Mouse (Mus musculus): ENCODE data around the gene Il6st. TPM values are rescaled to one million over a fixed set of nuclear protein-coding genes. Genes with fewer than 3 reads are reported as not detected.

Gene Il6st
- polyA plus RNA-seq, 1 experiment: 19.5 TPM

- Histone ChIP-seq H3K4me1 (ENCODE audit: control insufficient read depth, insufficient read depth, insufficient read length) (peaks cover 2% of the 10 kb centered on the region; the same call in 1 of the 2 replicates), H3K36me3 (ENCODE audit: control insufficient read depth, insufficient read depth, low read length) (no peaks in the 10 kb centered on the region), H3K4me3 (ENCODE audit: extremely low read depth, insufficient read depth, insufficient read length) (peak overlapping the region; percentile 37; the same call in 1 of the 2 replicates), H3K27ac (ENCODE audit: insufficient read depth, low read length) (peak overlapping the region; percentile 63), H3K27me3 (ENCODE audit: control insufficient read depth, insufficient read depth, low read length) (no peaks in the 10 kb centered on the region)
- TF ChIP-seq CTCF (IDR thresholded peaks at IDR 0.05; ENCODE audit: extremely low read depth, insufficient read depth, insufficient read length, insufficient replicate concordance): no peak
- TF ChIP-seq POLR2A (IDR thresholded peaks at IDR 0.05; ENCODE audit: low read depth, low read length): no peak
- WGBS: 70% methylated on average over 9 of the region's 9 CpGs
- DNase-seq (ENCODE audit: low read depth in 1 of 2, low spot score in 2 of 2): no peak
These were observed 3.5 kb downstream of the Il6st start for GRCm38 (mm10) chr13:112467384-112467783.

GRCm38 (mm10) chr13:112469491-112469890 is 5.6 kb downstream of the Il6st start:
- Histone ChIP-seq H3K4me1 (ENCODE audit: control insufficient read depth, insufficient read depth, insufficient read length) (peaks cover 2% of the 10 kb centered on the region; the same call in 1 of the 2 replicates), H3K27me3 (ENCODE audit: control insufficient read depth, insufficient read depth, low read length) (no peaks in the 10 kb centered on the region), H3K4me3 (ENCODE audit: extremely low read depth, insufficient read depth, insufficient read length) (no peak overlapping the region), H3K36me3 (ENCODE audit: control insufficient read depth, insufficient read depth, low read length) (no peaks in the 10 kb centered on the region), H3K27ac (ENCODE audit: insufficient read depth, low read length) (no peak overlapping the region)
- WGBS: 82% methylated on average over 5 of the region's 5 CpGs
- DNase-seq (ENCODE audit: low read depth in 1 of 2, low spot score in 2 of 2): no peak
- TF ChIP-seq POLR2A (IDR thresholded peaks at IDR 0.05; ENCODE audit: low read depth, low read length): no peak
- no peak for TF ChIP-seq CTCF (IDR thresholded peaks at IDR 0.05; ENCODE audit: extremely low read depth, insufficient read depth, insufficient read length, insufficient replicate concordance)

- H3K4me1 ChIP-seq (ENCODE audit: control insufficient read depth, insufficient read depth, insufficient read length): no peaks in the 10 kb centered on the region; the same call in 1 of the 2 replicates
- no peak for DNase-seq (ENCODE audit: low read depth in 1 of 2, low spot score in 2 of 2)
- H3K4me3 ChIP-seq (ENCODE audit: extremely low read depth, insufficient read depth, insufficient read length): no peak overlapping the region
- no peak overlapping the region for H3K27ac ChIP-seq (ENCODE audit: insufficient read depth, low read length)
- 81% methylated on average over 9 of the region's 9 CpGs for WGBS
- no peaks in the 10 kb centered on the region for H3K27me3 ChIP-seq (ENCODE audit: control insufficient read depth, insufficient read depth, low read length)
- peaks cover 4% of the 10 kb centered on the region; the same call in 1 of the 2 replicates for H3K36me3 ChIP-seq (ENCODE audit: control insufficient read depth, insufficient read depth, low read length)
- TF ChIP-seq CTCF (IDR thresholded peaks at IDR 0.05; ENCODE audit: extremely low read depth, insufficient read depth, insufficient read length, insufficient replicate concordance) (no peak), POLR2A (IDR thresholded peaks at IDR 0.05; ENCODE audit: low read depth, low read length) (no peak)
These were observed 7.3 kb downstream of the Il6st start for GRCm38 (mm10) chr13:112471201-112471600.

GRCm38 (mm10) chr13:112472401-112473023 is 8.6 kb downstream of the Il6st start:
- Histone ChIP-seq H3K27ac (ENCODE audit: insufficient read depth, low read length) (peak overlapping the region; percentile 51; the same call in 1 of the 2 replicates), H3K4me3 (ENCODE audit: extremely low read depth, insufficient read depth, insufficient read length) (no peak overlapping the region), H3K36me3 (ENCODE audit: control insufficient read depth, insufficient read depth, low read length) (peaks cover 6% of the 10 kb centered on the region; the same call in 1 of the 2 replicates), H3K27me3 (ENCODE audit: control insufficient read depth, insufficient read depth, low read length) (no peaks in the 10 kb centered on the region), H3K4me1 (ENCODE audit: control insufficient read depth, insufficient read depth, insufficient read length) (no peaks in the 10 kb centered on the region; the same call in 1 of the 2 replicates)
- WGBS: 84% methylated on average over 19 of the region's 19 CpGs
- DNase-seq (ENCODE audit: low read depth in 1 of 2, low spot score in 2 of 2): no peak
- TF ChIP-seq POLR2A (IDR thresholded peaks at IDR 0.05; ENCODE audit: low read depth, low read length): no peak
- TF ChIP-seq CTCF (IDR thresholded peaks at IDR 0.05; ENCODE audit: extremely low read depth, insufficient read depth, insufficient read length, insufficient replicate concordance): no peak

GRCm38 (mm10) chr13:112473757-112474755 is 10.2 kb downstream of the Il6st start:
- Histone ChIP-seq H3K36me3 (ENCODE audit: control insufficient read depth, insufficient read depth, low read length) (peaks cover 6% of the 10 kb centered on the region; the same call in 1 of the 2 replicates), H3K4me1 (ENCODE audit: control insufficient read depth, insufficient read depth, insufficient read length) (no peaks in the 10 kb centered on the region; the same call in 1 of the 2 replicates), H3K4me3 (ENCODE audit: extremely low read depth, insufficient read depth, insufficient read length) (no peak overlapping the region), H3K27ac (ENCODE audit: insufficient read depth, low read length) (no peak overlapping the region), H3K27me3 (ENCODE audit: control insufficient read depth, insufficient read depth, low read length) (no peaks in the 10 kb centered on the region)
- TF ChIP-seq POLR2A (IDR thresholded peaks at IDR 0.05; ENCODE audit: low read depth, low read length) (no peak), CTCF (IDR thresholded peaks at IDR 0.05; ENCODE audit: extremely low read depth, insufficient read depth, insufficient read length, insufficient replicate concordance) (no peak)
- no peak for DNase-seq (ENCODE audit: low read depth in 1 of 2, low spot score in 2 of 2)
- WGBS: 61% methylated on average over 21 of the region's 21 CpGs

GRCm38 (mm10) chr13:112479032-112479431 is 15.2 kb downstream of the Il6st start:
- WGBS: 93% methylated on average over 7 of the region's 7 CpGs
- H3K27ac ChIP-seq (ENCODE audit: insufficient read depth, low read length): no peak overlapping the region
- H3K4me3 ChIP-seq (ENCODE audit: extremely low read depth, insufficient read depth, insufficient read length): no peak overlapping the region
- peaks cover 26% of the 10 kb centered on the region for H3K36me3 ChIP-seq (ENCODE audit: control insufficient read depth, insufficient read depth, low read length)
- no peak for DNase-seq (ENCODE audit: low read depth in 1 of 2, low spot score in 2 of 2)
- TF ChIP-seq POLR2A (IDR thresholded peaks at IDR 0.05; ENCODE audit: low read depth, low read length): no peak
- no peak for TF ChIP-seq CTCF (IDR thresholded peaks at IDR 0.05; ENCODE audit: extremely low read depth, insufficient read depth, insufficient read length, insufficient replicate concordance)
- no peaks in the 10 kb centered on the region for H3K4me1 ChIP-seq (ENCODE audit: control insufficient read depth, insufficient read depth, insufficient read length)
- no peaks in the 10 kb centered on the region for H3K27me3 ChIP-seq (ENCODE audit: control insufficient read depth, insufficient read depth, low read length)
